Mouse (Mus musculus) CD4-positive helper T cell, adult 2 months (primary cell): ENCODE measurements around the gene Hif3a.
A peak's percentile ranks its signal among the peaks of the same experiment; 100 is the strongest.

Experiments used
- DNase-seq: peaks from one replicate; pipeline ENCODE4 v3.0.0-alpha.2; 2012; ENCODE audit warnings: low read depth, missing footprints, low spot score

The Hif3a gene

GRCm38 (mm10) chr7:16992451-16992807 is 69.8 kb downstream of the Hif3a start, which contains the start of gene Ccdc8:
Gene Ccdc8, plus strand, starts transcription at chr7:16992708.
- DNase-seq: no peak

- DNase-seq: no peak
These were observed 70.4 kb downstream of the Hif3a start for GRCm38 (mm10) chr7:16991681-16992450.

GRCm38 (mm10) chr7:16990006-16990744 is 72.1 kb downstream of the Hif3a start:
- DNase-seq: peak; percentile 72

- DNase-seq: no peak
These were observed 73.8 kb downstream of the Hif3a start for GRCm38 (mm10) chr7:16988405-16988804.

GRCm38 (mm10) chr7:16987541-16988149 is 74.6 kb downstream of the Hif3a start:
- DNase-seq: no peak

- peak; percentile 91 for DNase-seq
These were observed 79.2 kb downstream of the Hif3a start, which contains the start of gene Gm42372 for GRCm38 (mm10) chr7:16982859-16983568. Gene Gm42372, plus strand, starts transcription at chr7:16983086.
